Mouse (Mus musculus): Measurements from ENCODE around the gene Fcor. TPM values are rescaled to one million over a fixed set of nuclear protein-coding genes. Genes with fewer than 3 reads are reported as not detected.
A peak's percentile ranks its signal among the peaks of the same experiment; 100 is the strongest.

Fcor gene
- polyA plus RNA-seq, 1 experiment from 2014 or later: 12.4 TPM

- Histone ChIP-seq H3K27me3 (peaks cover 28% of the 10 kb centered on the region), H3K27ac (no peak within 1 kb of the TSS), H3K4me1 (replicated peaks) (peaks cover 8% of the 10 kb centered on the region), H3K36me3 (no peaks in the 10 kb centered on the region), H3K9me3 (no peaks in the 10 kb centered on the region), H3K4me2 (replicated peaks) (peak within 1 kb of the TSS; percentile 71), H3K4me3 (replicated peaks) (peak within 1 kb of the TSS; percentile 52), H3K9ac (replicated peaks) (peak within 1 kb of the TSS; percentile 56; the same call in 1 of the 2 replicates)
- peak; percentile 73 for ATAC-seq
- 6% methylated on average over 47 of the region's 47 CpGs for WGBS
Measured at GRCm38 (mm10) chr8:3630647-3631477, 41.3 kb downstream of the Fcor start, which contains the start of gene Stxbp2. TSS of gene Stxbp2 (plus strand) at chr8:3630955.

GRCm38 (mm10) chr8:3628014-3628413 lies 44.1 kb downstream of the Fcor start:
- 32% methylated on average over 5 of the region's 5 CpGs for WGBS
- peaks cover 28% of the 10 kb centered on the region for H3K27me3 ChIP-seq
- no peak for ATAC-seq
- no peak overlapping the region for H3K4me2 ChIP-seq (replicated peaks)
- H3K4me1 ChIP-seq (replicated peaks): peaks cover 8% of the 10 kb centered on the region
- no peak overlapping the region for H3K4me3 ChIP-seq (replicated peaks)
- no peak overlapping the region for H3K27ac ChIP-seq
- H3K9ac ChIP-seq (replicated peaks): no peak overlapping the region
- no peaks in the 10 kb centered on the region for H3K9me3 ChIP-seq
- H3K36me3 ChIP-seq: no peaks in the 10 kb centered on the region; the same call in 1 of the 2 replicates

- H3K9ac ChIP-seq (replicated peaks): no peak overlapping the region
- 56% methylated on average over 5 of the region's 5 CpGs for WGBS
- no peak overlapping the region for H3K4me2 ChIP-seq (replicated peaks)
- peaks cover 28% of the 10 kb centered on the region for H3K27me3 ChIP-seq
- H3K9me3 ChIP-seq: no peaks in the 10 kb centered on the region
- no peak for ATAC-seq
- no peak overlapping the region for H3K4me3 ChIP-seq (replicated peaks)
- H3K27ac ChIP-seq: no peak overlapping the region
- no peaks in the 10 kb centered on the region; the same call in 1 of the 2 replicates for H3K36me3 ChIP-seq
- H3K4me1 ChIP-seq (replicated peaks): peaks cover 15% of the 10 kb centered on the region
Measured at GRCm38 (mm10) chr8:3626971-3627370, 45.2 kb downstream of the Fcor start.

DNA sequence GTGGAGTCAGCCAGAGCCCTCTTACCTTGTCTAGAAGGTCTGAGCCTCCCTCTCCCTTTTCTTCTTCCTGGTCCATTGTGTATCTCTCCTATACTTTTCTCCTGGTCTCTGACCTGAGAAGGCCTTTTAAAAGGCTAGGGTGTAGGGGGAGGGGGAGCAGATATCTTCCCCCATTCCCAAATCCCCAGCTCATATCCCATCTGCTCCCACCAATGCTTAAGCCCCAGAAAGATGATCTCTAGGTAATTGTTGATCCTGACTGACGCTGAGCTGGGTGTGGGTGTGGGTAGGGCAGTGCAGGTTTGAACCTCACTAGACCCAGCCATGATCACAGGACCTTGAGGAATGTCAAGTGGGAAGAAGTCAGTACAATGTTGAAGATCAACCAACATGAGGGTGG lies 46.7 kb downstream of the Fcor start, which contains the start of gene Pcp2:
Gene Pcp2 (minus strand): TSS at position 101 of the 400 bp plus-strand sequence.
- no peaks in the 10 kb centered on the region for H3K9me3 ChIP-seq
- H3K9ac ChIP-seq (replicated peaks): no peak within 1 kb of the TSS
- ATAC-seq: no peak
- peaks cover 18% of the 10 kb centered on the region for H3K27me3 ChIP-seq
- H3K4me1 ChIP-seq (replicated peaks): peaks cover 12% of the 10 kb centered on the region
- H3K36me3 ChIP-seq: no peaks in the 10 kb centered on the region; the same call in 1 of the 2 replicates
- no peak within 1 kb of the TSS for H3K27ac ChIP-seq
- WGBS: 54% methylated on average over 1 of the region's 1 CpGs
- H3K4me2 ChIP-seq (replicated peaks): no peak within 1 kb of the TSS
- H3K4me3 ChIP-seq (replicated peaks): no peak within 1 kb of the TSS

DNA sequence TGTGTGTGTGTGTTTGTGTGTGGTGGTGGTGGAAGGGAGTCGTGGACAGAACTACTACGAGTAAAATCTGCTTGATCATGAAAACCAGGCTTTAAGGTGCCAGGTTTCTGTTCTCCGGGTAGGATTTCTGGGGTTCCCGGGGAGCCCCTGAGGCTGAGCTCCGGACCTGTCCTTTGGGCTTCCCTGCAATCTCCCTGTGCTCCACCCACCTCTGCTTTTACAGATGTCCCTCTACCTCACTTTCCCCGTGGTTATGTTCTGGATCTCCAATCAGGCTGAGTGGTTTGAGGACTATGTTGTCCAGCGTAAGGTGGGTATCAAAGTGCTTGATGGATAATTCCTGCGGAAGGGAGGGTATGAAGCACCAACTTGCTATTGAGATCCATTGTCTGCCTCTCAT lies 50.0 kb downstream of the Fcor start:
- 64% methylated on average over 8 of the region's 8 CpGs for WGBS
- H3K4me3 ChIP-seq (replicated peaks): peak overlapping the region; percentile 90
- no peaks in the 10 kb centered on the region for H3K27me3 ChIP-seq
- peak overlapping the region; percentile 77 for H3K9ac ChIP-seq (replicated peaks)
- ATAC-seq: no peak
- peaks cover 17% of the 10 kb centered on the region for H3K36me3 ChIP-seq
- H3K4me2 ChIP-seq (replicated peaks): peak overlapping the region; percentile 76
- peaks cover 22% of the 10 kb centered on the region for H3K4me1 ChIP-seq (replicated peaks)
- H3K27ac ChIP-seq: no peak overlapping the region
- no peaks in the 10 kb centered on the region for H3K9me3 ChIP-seq

GRCm38 (mm10) chr8:3621199-3621970 lies 50.8 kb downstream of the Fcor start, which contains the start of the genes Xab2 and Pet100:
TSS of gene Xab2 (minus strand) at chr8:3621316.
TSS of gene Pet100 (plus strand) at chr8:3621548.
- Histone ChIP-seq H3K36me3 (peaks cover 23% of the 10 kb centered on the region), H3K9me3 (no peaks in the 10 kb centered on the region), H3K27me3 (no peaks in the 10 kb centered on the region), H3K4me3 (replicated peaks) (peak within 1 kb of the TSS; percentile 90), H3K9ac (replicated peaks) (peak within 1 kb of the TSS; percentile 81), H3K4me1 (replicated peaks) (peaks cover 22% of the 10 kb centered on the region), H3K4me2 (replicated peaks) (peak within 1 kb of the TSS; percentile 89), H3K27ac (no peak within 1 kb of the TSS)
- under 1% methylated on average over 37 of the region's 37 CpGs for WGBS
- ATAC-seq: peak; percentile 97

Other genes with a start within 250 kb of the Fcor start
- gene Pex11g, start 204.7 kb downstream of the Fcor start, polyA plus RNA-seq (2015; fragmentation: Nextera tagmentation; extraction: Ambion mirVana): 4.4 and 5.3 TPM in 2 replicates
- 0.17 and 0.23 TPM in 2 replicates for gene Tex45, start 201.5 kb downstream of the Fcor start, polyA plus RNA-seq (2015; fragmentation: Nextera tagmentation; extraction: Ambion mirVana)
- gene Zfp358, start 179.2 kb downstream of the Fcor start, polyA plus RNA-seq (2015; fragmentation: Nextera tagmentation; extraction: Ambion mirVana): 85.1 and 90.0 TPM in 2 replicates
- gene Mcoln1, start 171.9 kb downstream of the Fcor start, polyA plus RNA-seq (2015; fragmentation: Nextera tagmentation; extraction: Ambion mirVana): 93.4 and 99.6 TPM in 2 replicates
- gene Pnpla6, start 157.0 kb downstream of the Fcor start, polyA plus RNA-seq (2015; fragmentation: Nextera tagmentation; extraction: Ambion mirVana): 33.0 and 34.1 TPM in 2 replicates
- gene C330021F23Rik, start 104.4 kb downstream of the Fcor start, polyA plus RNA-seq (2015; fragmentation: Nextera tagmentation; extraction: Ambion mirVana): 1.1 and 1.3 TPM in 2 replicates
- gene Camsap3, start 85.1 kb downstream of the Fcor start, polyA plus RNA-seq (2015; fragmentation: Nextera tagmentation; extraction: Ambion mirVana): 30.4 and 35.6 TPM in 2 replicates
- 58.6 and 63.2 TPM in 2 replicates for gene Xab2, start 51.0 kb downstream of the Fcor start, polyA plus RNA-seq (2015; fragmentation: Nextera tagmentation; extraction: Ambion mirVana)
- 117 and 119 TPM in 2 replicates for gene Pet100, start 50.8 kb downstream of the Fcor start, polyA plus RNA-seq (2015; fragmentation: Nextera tagmentation; extraction: Ambion mirVana)
- gene Pcp2, start 46.8 kb downstream of the Fcor start, polyA plus RNA-seq (2015; fragmentation: Nextera tagmentation; extraction: Ambion mirVana): 0.50 and 0.55 TPM in 2 replicates
- gene Stxbp2, start 41.4 kb downstream of the Fcor start, polyA plus RNA-seq (2015; fragmentation: Nextera tagmentation; extraction: Ambion mirVana): 28.8 and 31.3 TPM in 2 replicates
- gene Retn, start 16.6 kb downstream of the Fcor start, polyA plus RNA-seq (2015; fragmentation: Nextera tagmentation; extraction: Ambion mirVana): 0.24 and 0.48 TPM in 2 replicates
- 0.40 TPM in 1 of 2 replicates, not detected in the other for gene Mcemp1, start 6.6 kb downstream of the Fcor start, polyA plus RNA-seq (2015; fragmentation: Nextera tagmentation; extraction: Ambion mirVana)
- 58.6 and 60.2 TPM in 2 replicates for gene Trappc5, start 3.9 kb upstream of the Fcor start, polyA plus RNA-seq (2015; fragmentation: Nextera tagmentation; extraction: Ambion mirVana)
- gene Fcer2a, start 21.8 kb upstream of the Fcor start, polyA plus RNA-seq (2015; fragmentation: Nextera tagmentation; extraction: Ambion mirVana): 0.23 and 0.61 TPM in 2 replicates
- gene Clec4g, start 48.3 kb upstream of the Fcor start, polyA plus RNA-seq (2015; fragmentation: Nextera tagmentation; extraction: Ambion mirVana): not detected in 2 replicates
- not detected in 2 replicates for gene Cd209a, start 76.6 kb upstream of the Fcor start, polyA plus RNA-seq (2015; fragmentation: Nextera tagmentation; extraction: Ambion mirVana)
- not detected in 2 replicates for gene Cd209e, start 181.9 kb upstream of the Fcor start, polyA plus RNA-seq (2015; fragmentation: Nextera tagmentation; extraction: Ambion mirVana)
- not detected in 2 replicates for gene Cd209d, start 206.2 kb upstream of the Fcor start, polyA plus RNA-seq (2015; fragmentation: Nextera tagmentation; extraction: Ambion mirVana)

Measured in midbrain, embryonic 13.5 days (tissue).